Mouse (Mus musculus) lung, postnatal 14 days (tissue): ENCODE results near the gene Cdk14.
"Not testable (repeated sequence)": the region's sequence is repeated elsewhere in the genome, so short reads cannot be mapped to it uniquely, and the experiment has no call there.

Experiments used
- DNase-seq: peaks from one replicate; pipeline ENCODE4 v3.0.0; 2021

Cdk14 gene

DNA sequence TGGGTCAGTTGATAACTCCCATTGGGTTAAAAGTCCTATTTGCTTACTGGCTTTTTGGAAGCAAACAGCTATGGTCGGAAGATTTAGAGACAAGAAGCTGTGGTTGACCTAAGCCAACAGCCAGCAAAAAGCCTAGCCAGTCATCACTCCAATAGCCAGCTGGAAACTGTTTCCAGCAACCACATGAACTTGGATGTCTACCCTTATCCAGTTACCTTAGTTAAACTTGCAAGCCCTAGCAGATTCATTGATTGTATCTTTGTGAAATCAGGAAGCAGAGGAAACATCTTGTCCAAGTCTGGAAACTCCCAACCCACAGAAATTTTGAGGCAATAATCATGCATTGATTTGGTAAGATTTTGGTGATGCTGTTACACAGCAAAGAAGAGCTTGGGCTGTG, 458.5 kb downstream of the Cdk14 start:
- no peak for DNase-seq

DNA sequence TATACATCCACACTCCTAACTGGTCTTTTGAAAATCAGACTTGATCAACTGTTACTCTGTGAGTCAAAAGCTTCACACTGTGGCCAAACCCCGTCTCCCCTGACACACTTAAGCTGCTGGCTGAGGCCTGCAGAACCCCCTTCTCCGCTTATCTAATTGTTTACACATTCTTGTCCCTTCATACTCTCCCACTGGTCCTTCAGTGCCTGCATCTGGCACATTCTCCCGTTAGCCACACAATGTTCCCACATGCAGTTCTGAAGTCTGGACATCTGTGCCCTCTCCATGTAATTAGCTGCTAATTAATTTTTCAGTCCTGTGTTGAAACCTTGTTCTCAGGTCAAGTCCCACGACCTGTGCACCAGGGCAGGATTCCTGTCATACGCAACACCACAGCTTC, 460.7 kb downstream of the Cdk14 start:
- DNase-seq = peak; percentile 43

DNA sequence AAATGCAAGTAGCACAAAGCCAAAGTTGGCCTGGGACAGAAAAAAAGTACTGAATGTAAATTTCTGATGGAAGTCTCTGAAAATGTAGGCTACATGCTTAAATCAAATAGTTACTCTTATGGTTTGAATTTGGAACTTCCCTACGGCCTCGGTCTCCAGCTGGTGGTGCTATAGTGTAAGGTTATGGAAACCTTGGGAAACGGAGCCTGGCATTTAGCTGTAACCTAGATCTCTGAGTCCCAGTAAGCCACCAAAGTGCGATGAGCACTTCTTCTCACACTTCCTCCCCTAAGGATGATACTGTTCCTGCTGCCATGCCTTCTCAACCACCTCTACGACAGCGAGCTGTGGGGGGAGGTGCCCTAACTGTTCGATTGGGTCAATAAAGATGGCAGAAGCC, 464.1 kb downstream of the Cdk14 start:
- no peak for DNase-seq

DNA sequence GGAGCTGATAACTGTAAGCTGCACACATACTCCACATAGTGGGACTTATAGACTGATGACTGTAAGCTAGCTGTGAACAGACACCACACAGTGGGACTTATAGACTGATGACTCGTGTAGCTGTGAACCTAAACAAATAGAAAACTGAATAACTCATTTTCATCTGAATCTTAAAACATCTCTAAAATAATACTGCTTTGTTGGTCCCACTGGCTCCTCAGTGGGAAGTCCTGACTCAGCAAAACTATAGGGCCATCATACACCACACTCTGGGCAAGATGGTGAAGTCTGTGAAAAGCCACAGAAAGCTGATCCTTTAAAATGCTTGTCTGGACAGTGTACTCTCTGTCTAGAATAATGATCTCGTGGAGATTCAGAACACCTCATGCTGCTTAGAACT, 464.7 kb downstream of the Cdk14 start:
- no peak for DNase-seq

DNA sequence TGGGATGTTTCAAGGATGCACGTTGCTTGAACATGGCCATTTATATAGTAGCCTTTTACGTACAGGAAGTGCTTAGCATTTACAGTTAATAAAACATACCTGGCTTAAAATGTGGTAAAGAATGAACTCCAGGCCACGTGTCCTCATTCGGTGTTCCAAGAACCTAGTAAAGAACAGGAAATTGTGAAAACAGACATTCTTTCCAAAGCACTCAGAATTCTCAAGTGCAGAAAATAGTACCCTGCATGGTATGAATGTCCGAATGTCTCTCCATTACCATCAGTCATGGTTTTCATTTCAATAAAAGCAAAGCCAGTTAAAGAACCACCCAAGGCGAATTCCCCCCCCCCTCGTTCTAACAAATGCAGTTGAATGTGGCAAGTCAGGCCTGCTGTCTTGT, 470.7 kb downstream of the Cdk14 start:
- DNase-seq = no peak

DNA sequence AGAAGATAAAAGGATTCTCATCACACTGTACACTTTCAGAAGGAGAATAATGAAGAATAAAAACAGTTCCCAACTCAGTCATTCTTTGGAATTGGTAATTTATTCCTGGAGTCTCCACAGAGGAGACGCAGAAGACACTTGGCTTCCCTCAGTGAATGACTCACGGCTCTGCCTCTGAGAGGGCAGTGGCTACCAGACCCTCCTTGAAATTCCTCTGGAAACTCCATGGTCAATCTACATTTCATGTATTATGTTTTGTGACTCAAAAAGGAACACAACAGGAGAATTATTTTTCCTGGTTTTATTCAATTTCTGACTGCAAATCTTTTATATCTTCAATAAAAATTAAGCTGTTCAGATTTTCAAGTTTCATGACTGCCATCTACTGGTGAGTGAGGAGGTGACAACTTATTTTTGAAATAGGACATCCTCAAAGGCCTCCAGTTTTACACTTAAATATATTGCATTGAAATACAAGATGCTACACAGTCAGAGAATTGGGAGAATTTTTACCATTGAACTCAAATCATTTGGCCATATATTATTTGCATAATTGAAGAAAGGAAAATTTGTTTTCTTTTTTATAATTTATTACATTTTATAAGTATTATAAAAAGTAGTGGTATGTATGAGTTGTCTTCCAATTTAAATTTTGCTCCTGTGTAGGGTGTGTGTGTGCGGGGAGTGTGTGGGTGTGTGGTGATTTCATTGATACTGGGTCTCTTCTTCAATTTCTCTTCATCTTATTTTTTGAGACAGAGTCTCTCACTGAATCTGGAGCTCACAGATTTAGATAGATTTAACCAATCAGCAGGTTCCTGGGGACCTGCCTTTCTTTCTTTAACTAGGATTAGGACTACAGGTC, 471.8 kb downstream of the Cdk14 start:
- no peak for DNase-seq

DNA sequence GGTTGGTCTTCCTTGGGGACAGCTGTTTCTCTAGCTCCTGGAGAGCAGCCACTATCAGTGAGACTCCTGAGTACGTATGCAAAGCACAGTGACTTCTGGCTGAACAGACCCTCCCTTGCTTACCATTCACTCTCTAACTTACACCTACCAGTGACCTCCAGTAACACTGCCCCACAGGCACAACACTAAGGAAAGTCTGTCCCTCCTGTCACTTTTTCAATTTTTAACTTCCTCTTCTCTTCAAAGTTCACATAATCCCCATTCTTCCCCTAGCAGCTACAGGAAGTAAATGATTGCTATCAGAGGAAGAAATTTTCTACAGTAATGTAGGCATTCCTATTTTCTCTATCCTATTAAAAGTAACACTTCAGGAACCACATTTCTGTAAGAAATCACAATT, 485.0 kb downstream of the Cdk14 start:
- no peak for DNase-seq

DNA sequence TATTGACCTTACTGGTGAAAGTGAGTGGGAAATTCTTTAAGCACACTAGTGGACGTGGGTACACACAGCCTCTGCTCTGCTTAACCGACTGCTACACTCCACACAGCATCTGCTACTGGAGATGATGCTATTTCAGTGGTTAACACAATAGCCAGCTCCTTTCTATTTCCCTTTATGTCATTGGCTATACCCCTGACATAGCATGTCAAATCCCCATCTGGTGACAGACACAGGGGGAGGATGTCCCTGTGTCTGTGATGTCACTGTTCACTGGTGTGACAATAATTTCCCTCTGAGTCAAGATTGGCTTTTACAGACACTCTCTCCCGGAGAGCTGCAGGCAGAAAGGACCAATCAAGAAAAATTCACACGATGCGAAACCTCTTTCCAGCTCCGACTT, 485.6 kb downstream of the Cdk14 start:
- DNase-seq = no peak

DNA sequence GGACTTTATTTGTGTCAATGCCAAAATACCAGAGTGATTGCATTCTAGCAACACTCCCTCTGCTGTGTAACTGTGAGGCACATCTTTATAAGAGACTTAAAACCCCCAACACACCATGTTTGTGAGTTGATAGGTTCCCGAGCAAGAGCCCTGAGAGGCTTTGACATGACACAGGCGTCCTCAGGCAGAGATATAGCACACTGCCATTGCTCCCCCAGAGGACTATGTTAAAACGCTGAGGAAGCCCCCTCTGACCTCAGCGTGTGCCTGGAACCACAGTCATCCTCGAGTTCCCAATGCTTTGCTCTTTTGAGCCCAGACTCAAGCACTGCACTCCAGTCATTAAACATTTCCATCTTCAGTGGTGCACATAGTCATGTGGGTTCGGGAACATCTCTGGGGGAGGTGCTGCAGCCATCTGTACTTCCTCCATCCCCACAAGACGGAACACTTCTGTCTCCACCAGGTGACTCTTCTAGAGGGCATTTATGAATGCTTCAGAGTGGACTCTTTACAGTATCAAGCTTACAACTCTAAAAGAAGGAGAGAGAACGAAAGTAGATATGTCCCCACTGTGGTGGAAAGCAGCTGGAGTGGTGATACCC, 488.5 kb downstream of the Cdk14 start:
- DNase-seq = no peak

DNA sequence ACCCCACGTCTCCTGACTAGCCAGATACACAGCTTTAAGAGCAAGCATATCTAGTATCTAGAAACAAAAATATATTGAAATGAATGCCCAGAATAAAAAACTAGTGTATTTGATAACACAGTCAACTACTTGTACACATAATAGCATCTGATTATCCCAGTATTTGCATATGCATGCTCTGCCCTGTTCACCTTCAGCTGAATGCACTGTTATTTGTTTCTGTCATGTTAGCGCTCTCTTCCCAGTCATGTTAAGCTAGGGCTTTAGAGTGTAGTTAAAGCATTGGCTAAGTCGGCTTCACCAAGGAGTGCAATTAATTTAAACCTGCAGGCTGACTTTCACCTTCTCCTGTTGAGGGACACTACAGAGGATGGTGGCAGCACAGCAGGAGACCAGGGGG, 490.5 kb downstream of the Cdk14 start:
- DNase-seq = no peak

DNA sequence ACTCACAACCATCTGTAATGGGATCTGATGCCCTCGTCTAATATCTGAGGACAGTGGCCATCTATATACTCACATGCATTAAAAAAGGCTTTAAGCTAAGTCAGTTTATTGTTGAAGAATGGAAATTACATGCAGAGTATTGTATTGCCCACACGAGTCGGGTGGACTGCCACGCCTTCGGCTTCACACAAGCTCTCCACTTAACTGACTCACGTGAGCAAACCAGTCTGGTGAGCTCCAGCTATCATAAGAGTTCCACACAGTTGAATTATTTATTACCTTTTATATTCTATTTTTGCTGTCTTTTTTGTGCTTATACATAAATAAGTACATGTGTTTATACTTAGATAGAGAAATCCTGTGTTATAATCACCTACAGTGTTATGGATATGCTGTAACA, 495.2 kb downstream of the Cdk14 start:
- no peak for DNase-seq

DNA sequence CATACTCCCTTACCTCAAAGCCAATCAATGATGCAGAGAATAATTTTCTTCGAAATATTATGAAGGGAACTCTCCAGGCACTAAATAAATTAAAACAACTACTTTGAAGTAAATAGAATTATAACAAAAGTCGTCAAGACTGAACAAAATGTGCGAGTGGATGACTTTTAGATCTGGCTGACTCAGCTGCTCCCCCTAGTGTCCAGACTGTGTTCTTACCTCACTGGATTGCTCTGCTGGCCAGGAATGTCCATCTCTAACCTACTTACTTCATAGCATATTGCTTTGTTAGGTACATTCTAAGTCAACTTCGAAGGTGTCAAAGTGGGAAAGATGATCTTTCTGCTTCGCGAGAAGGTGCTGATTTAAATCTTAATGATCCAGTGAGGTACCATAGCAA, 501.7 kb downstream of the Cdk14 start:
- DNase-seq = peak; percentile 69

DNA sequence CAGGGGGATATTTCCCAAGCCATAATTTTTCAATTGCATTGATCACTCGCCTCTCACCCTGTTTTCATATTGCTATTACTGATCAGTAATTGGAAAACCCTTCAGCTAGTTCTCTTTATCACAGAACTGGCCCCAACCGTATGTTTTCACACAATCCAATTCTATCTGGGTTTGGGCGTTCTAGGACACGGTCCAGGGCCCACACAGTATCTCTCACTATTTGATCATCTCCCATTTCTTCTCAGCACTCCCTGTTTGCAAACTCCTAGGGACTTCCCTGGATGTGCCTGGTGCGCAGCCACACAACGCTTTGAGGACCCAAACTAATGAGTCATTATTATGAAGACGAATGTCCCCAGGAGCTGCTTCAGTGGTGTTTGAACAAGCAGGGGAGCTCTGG, 502.4 kb downstream of the Cdk14 start:
- DNase-seq = no peak

DNA sequence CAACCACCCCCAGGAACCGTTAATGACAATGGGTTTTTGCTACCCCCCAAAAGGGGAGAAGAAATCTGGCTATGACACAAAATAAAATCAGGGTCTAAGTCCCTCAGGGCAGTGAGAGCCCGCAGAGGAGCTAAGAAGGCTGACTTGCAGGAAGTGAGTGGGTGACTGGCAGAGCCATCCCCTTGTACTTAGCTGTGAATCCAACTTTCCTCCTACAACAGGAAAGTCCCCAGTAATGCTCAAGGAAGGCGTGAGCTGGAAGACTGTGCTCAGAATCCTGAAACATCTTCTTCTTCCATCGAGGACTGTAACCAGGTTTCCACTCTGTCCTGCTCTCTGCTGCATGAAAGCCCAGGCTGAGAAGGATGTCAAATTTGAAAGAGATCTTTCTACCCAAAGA, 502.8 kb downstream of the Cdk14 start:
- no peak for DNase-seq

DNA sequence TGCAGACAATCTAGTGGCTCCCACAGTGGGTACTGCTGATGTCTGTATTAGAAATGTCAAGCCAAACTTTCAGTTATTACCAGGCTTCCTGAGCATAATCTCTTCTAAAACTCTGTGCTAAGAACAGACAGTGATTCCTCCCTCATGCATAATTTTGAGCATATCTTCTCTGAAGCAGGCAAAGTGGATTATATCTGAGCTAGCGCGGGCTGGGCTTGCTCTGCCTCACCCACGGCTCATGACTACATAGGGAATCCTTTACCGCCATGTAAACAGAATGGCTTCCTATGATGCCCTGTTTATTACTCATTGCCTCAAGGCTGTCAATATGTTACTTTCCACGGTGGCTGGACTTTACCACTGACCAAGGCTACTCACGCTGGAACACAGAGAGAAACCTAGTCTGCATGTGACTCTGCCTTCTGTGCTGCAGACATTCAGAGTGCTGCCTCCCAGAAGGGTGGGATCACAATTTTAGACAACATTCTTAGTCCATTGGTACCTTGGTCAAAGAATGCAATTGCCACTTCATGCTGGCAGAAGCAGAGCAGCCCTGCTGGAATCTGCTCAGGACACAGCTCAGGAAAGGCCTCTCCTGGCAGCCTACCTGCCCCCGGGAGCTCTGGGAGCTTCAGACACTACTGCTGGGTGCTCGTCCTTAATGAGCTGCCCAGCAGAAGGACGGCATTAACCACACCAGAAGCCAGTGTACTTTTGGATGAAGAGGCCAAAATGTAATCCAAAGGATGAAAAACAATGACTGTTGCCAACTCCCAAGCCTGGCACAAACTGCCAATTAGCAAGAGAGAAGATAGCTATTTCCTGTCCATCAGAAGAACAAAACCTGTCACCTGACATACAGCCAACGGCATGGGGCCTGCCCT, 503.5 kb downstream of the Cdk14 start:
- no peak for DNase-seq

DNA sequence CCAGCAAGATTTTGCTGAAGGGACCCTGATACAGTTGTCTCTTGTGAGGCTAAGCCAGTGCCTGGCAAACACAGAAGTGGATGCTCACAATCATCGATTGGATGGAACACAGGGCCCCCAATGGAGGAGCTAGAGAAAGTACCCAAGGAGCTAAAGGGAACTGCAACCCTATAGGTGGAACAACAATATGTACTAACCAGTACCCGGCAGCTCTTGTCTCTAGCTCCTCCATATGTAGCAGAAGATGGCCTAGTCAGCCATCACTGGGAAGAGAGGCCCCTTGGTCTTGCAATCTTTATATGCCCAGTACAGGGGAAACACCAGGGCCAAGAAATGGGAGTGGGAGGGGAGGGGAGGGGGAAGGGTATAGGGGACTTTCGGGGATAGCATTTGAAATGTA, 515.2 kb downstream of the Cdk14 start:
- not testable (repeated sequence) for DNase-seq

DNA sequence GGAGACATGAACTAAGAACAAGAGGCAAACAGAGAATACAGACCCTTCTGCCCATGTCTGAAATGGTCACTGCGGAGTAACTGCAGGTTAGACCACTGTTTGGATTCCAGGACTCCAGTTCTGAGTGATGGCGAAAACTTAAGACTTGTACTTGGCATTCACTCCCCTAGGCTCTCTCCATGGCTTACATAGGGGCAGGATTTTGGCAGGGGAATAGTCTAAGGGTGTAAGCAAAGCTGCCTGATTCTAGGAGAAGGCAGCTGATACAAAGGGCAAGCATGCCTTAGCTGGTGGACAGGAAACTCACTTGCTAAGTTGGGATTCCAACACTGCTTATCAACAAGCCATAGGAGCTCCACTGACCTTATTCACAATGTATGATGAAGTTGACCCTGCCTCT, 521.9 kb downstream of the Cdk14 start:
- DNase-seq = no peak

DNA sequence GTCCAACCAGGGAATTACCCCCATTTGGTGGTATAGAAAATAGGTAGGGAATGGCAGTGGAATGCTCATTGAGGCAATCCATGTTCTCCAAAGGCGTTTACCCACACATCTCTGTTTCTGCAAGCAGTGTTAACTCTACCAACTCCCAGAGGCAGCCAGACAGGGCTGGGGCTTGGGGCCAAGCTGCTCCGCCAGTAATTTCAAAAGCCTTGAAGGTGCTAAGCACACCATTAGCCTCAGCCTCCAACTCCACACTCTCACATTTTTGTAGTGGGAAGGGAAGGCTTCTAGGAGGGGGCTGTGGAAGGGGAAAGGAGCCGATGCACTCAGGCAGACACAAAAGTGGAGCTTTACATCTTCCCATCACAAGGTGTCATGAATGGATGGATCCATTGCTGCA, 525.1 kb downstream of the Cdk14 start:
- no peak for DNase-seq

DNA sequence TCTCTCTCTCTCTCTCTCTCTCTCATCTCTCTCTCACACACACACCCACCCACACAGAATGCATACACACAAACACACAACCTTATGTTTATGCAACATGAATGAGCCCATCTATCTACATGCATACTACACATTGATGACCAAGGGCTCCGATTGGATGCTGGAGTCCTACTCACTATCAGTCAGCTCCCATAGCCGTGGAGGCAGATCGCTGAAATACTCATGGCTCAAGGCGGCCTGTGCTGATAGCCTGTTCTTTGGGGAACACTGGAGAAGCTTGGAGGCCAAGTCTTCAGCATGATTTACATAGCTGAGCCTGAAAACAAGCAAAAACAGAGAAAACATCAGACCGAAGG, 526.3 kb downstream of the Cdk14 start:
- DNase-seq = no peak

DNA sequence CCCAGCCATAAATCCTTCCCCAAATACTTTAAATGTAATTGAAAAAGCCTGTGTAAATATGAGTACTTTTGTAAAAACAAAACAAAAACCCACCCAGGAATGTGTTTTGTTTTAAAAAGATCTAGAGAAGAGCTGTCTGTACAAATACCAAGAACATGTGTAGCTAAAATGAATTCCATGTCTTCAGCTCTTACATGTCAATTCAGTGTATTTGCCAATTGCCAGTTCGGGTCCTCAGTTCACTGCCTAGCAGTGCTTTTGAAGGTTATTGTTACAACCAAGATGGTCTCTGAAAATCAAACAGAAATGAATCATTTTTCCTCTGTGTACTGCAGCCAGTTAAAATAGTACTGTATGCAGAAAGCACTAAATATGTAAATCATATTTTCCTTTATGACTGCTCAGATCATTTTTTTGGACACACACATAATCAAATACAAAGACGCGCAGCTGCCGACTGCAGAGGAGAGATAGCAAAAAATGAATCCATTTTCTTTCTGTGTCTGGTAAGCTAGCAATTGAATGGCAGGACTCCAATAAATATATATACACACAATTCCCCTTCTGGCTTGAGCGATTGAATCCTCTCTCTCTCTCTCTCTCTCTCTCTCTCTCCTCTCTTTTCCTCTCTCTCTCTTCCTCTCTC, 526.8 kb downstream of the Cdk14 start:
- no peak for DNase-seq

DNA sequence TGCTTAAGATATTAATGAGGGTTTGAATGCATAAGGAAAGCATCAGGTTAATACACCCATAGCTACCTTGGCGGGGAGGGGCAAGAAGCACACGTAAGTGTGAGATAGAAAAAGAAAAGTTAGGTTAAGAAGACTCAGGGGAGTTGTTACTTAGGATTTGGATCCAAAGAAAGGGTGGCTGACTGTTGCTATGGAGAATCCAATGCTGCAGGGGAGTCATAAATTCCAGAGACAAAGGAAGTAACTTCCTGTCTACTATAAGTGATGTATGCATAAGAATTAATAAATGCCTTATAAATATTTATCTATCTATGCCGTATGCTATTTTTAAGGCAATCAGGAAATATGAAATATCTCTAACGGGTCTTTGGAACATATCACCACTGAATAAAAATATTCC, 527.4 kb downstream of the Cdk14 start:
- DNase-seq = no peak

DNA sequence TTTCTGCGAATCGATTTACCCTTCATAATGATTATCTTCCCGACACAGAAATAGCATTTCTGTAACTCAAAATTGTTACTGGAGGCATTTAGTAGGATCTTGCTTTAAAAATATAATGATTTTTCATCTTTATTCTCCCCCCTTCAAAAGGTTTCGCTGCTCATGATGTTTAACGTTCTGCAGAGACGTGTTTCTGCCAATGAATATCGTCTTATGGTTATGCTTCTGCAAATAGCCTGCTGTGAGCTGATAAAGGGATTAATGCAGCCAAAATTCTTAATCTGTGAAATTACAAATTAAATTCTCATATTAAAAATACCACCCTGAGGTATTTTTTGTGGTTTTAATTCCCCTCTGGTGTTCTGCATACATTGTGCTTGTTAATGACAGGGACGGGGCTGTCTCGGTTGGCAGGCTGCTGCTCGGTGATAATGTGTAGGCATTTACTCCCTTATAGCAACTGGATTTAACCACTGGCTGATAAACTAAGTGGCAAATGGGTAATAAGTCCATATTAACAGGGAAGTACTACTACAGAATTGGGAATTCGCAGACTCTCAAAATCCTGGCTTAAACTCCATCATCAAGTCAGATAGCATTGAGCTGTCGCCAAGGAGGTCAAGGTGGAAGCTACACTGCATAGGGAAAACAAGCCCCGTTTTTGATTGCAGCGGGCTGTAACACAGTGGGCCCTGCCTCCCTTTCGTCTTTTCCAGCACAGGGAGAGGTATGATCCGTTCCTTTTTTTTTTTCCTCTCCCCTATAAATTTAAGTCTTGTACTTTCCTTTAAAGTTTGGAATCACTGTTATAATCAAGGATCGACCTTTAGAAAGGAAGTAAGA, 528.0 kb downstream of the Cdk14 start:
- DNase-seq = no peak
